Mouse (Mus musculus) neutrophil, adult 5-6 weeks (primary cell): ENCODE measurements around the gene Igf2. TPM values are rescaled to one million over a fixed set of nuclear protein-coding genes. Genes with fewer than 3 reads are reported as not detected.

ENCODE experiments used
- total RNA-seq: library from RNA; stranded (forward); fragments of 200-1000 nt; gene quantifications from 2 replicates; pipeline ENCODE4 v1.2.3, GENCODE M21; 2017

Gene Igf2
- total RNA-seq, 1 experiment from 2014 or later, result not detected

Other genes with a start within 250 kb of the Igf2 start
- gene Syt8, start 232.0 kb downstream of the Igf2 start, total RNA-seq, result 1.4 and 3.2 TPM in 2 replicates
- 18.2 and 31.9 TPM in 2 replicates for gene Tnni2, start 225.0 kb downstream of the Igf2 start, total RNA-seq
- gene Lsp1, start 206.0 kb downstream of the Igf2 start, total RNA-seq, result 1,761 and 1,798 TPM in 2 replicates
- gene Tnnt3, start 168.0 kb downstream of the Igf2 start, total RNA-seq, result 20.0 and 20.4 TPM in 2 replicates
- gene Mrpl23, start 134.1 kb downstream of the Igf2 start, total RNA-seq, result 9.3 and 11.5 TPM in 2 replicates
- gene Gm49394, start 3.1 kb upstream of the Igf2 start, total RNA-seq, result not detected in 2 replicates
- not detected in 2 replicates for gene Ins2, start 76.6 kb upstream of the Igf2 start, total RNA-seq